Comparison of ENCODE assay signal across 14 mouse cellular contexts in genomic region chr1:82320864-82321263, GRCm38 (mm10). TPM values are rescaled to one million over a fixed set of nuclear protein-coding genes. Genes with fewer than 3 reads are reported as not detected.
DNase-seq lines count a peak whose midpoint lies in the region; ATAC-seq lines count a peak whose summit lies in the region.
"Had no signal": no experiment of that assay in that cellular context is flagged by ENCODE, and none has a peak within 500 bp of the region (broad histone marks: within the 10 kb centered on the region; RNA-seq: fewer than 3 reads in every experiment).

No protein-coding gene starts in this region.

- WGBS in embryonic facial prominence, embryonic 14.5 days = 76% methylated on average over 10 of the region's 10 CpGs
- 72% methylated on average over 10 of the region's 10 CpGs for WGBS in hindbrain, embryonic 10.5 days
- 53% methylated on average over 10 of the region's 10 CpGs for WGBS in midbrain, embryonic 15.5 days
- WGBS in intestine, embryonic 16.5 days = 84% methylated on average over 10 of the region's 10 CpGs

- DNase-seq in embryo, embryonic 10.5 days (ENCODE audit: low spot score) = peak; percentile 10
- no peak for DNase-seq in embryo, embryonic 9.5 days (ENCODE audit: extremely low spot score)
- DNase-seq in embryonic facial prominence, embryonic 14.5 days (ENCODE audit: low spot score) = peak; percentile 16
- DNase-seq in hindbrain, embryonic 10.5 days (ENCODE audit: low spot score) = peak; percentile 6
- DNase-seq in right cerebral cortex, postnatal 14 days = no peak
- DNase-seq in right cerebral cortex, postnatal 36 days (ENCODE audit: low spot score in 2 of 2) = no peak
- DNase-seq: gastrocnemius, postnatal 10 days; heart, postnatal 36 days; thymus, postnatal 36 days had no signal

- H3K4me1 ChIP-seq in embryonic facial prominence, embryonic 14.5 days (ENCODE audit: control insufficient read depth, insufficient read depth, low read length) = peaks cover 3% of the 10 kb centered on the region; the same call in 1 of the 2 replicates
- H3K4me1 ChIP-seq in hindbrain, embryonic 10.5 days (replicated peaks) = peaks cover 58% of the 10 kb centered on the region
- peaks cover 33% of the 10 kb centered on the region for H3K4me1 ChIP-seq in midbrain, embryonic 15.5 days
- H3K4me1 ChIP-seq in intestine, embryonic 16.5 days (ENCODE audit: control insufficient read depth, insufficient read depth, low read length) = peaks cover 5% of the 10 kb centered on the region; the same call in 1 of the 2 replicates

- no peaks in the 10 kb centered on the region for H3K36me3 ChIP-seq in embryonic facial prominence, embryonic 14.5 days (ENCODE audit: control insufficient read depth, insufficient read depth, low read length)
- no peaks in the 10 kb centered on the region for H3K36me3 ChIP-seq in hindbrain, embryonic 10.5 days
- H3K36me3 ChIP-seq in midbrain, embryonic 15.5 days (replicated peaks) = no peaks in the 10 kb centered on the region
- no peaks in the 10 kb centered on the region for H3K36me3 ChIP-seq in intestine, embryonic 16.5 days (ENCODE audit: control insufficient read depth, insufficient read depth, low read length)
- H3K36me3 ChIP-seq: heart, embryonic 10.5 days; kidney, embryonic 15.5 days; limb, embryonic 12.5 days had no signal

- H3K4me2 ChIP-seq in embryonic facial prominence, embryonic 14.5 days (ENCODE audit: low read depth, low read length) = no peak overlapping the region
- peak overlapping the region; percentile 18; the same call in 1 of the 2 replicates for H3K4me2 ChIP-seq in midbrain, embryonic 15.5 days
- H3K4me2 ChIP-seq in intestine, embryonic 16.5 days (ENCODE audit: low read depth, low read length) = no peak overlapping the region
- H3K4me2 ChIP-seq: kidney, embryonic 15.5 days; limb, embryonic 12.5 days had no signal

- no peak overlapping the region for H3K4me3 ChIP-seq in embryonic facial prominence, embryonic 14.5 days (ENCODE audit: low read depth, low read length)
- no peak overlapping the region for H3K4me3 ChIP-seq in hindbrain, embryonic 10.5 days
- H3K4me3 ChIP-seq in midbrain, embryonic 15.5 days = no peak overlapping the region
- H3K4me3 ChIP-seq in intestine, embryonic 16.5 days (ENCODE audit: low read length) = no peak overlapping the region
- H3K4me3 ChIP-seq: heart, embryonic 10.5 days; kidney, embryonic 15.5 days; limb, embryonic 12.5 days had no signal

- ATAC-seq in embryonic facial prominence, embryonic 14.5 days (ENCODE audit: low read depth) = no peak
- ATAC-seq in midbrain, embryonic 15.5 days (replicated peaks) = no peak
- no peak for ATAC-seq in intestine, embryonic 16.5 days

- no peak overlapping the region for H3K27ac ChIP-seq in embryonic facial prominence, embryonic 14.5 days (replicated peaks; ENCODE audit: low read depth, low read length)
- H3K27ac ChIP-seq in hindbrain, embryonic 10.5 days = peak overlapping the region; percentile 78
- peak overlapping the region; percentile 50; the same call in 1 of the 2 replicates for H3K27ac ChIP-seq in midbrain, embryonic 15.5 days
- H3K27ac ChIP-seq in intestine, embryonic 16.5 days (ENCODE audit: low read length) = no peak overlapping the region
- H3K27ac ChIP-seq: heart, embryonic 10.5 days; kidney, embryonic 15.5 days; limb, embryonic 12.5 days had no signal

- H3K9ac ChIP-seq in embryonic facial prominence, embryonic 14.5 days (ENCODE audit: low read depth, low read length) = no peak overlapping the region
- H3K9ac ChIP-seq in midbrain, embryonic 15.5 days = no peak overlapping the region
- H3K9ac ChIP-seq in intestine, embryonic 16.5 days (ENCODE audit: low read depth, low read length) = no peak overlapping the region
- H3K9ac ChIP-seq: kidney, embryonic 15.5 days; limb, embryonic 12.5 days had no signal

- no peaks in the 10 kb centered on the region for H3K27me3 ChIP-seq in embryonic facial prominence, embryonic 14.5 days (replicated peaks; ENCODE audit: control insufficient read depth, insufficient read depth, low read length)
- H3K27me3 ChIP-seq in hindbrain, embryonic 10.5 days (ENCODE audit: insufficient read depth, poor library complexity, severe bottlenecking) = no peaks in the 10 kb centered on the region
- H3K27me3 ChIP-seq in midbrain, embryonic 15.5 days (replicated peaks) = no peaks in the 10 kb centered on the region
- no peaks in the 10 kb centered on the region for H3K27me3 ChIP-seq in intestine, embryonic 16.5 days (replicated peaks; ENCODE audit: control insufficient read depth, insufficient read depth, low read length)
- H3K27me3 ChIP-seq: kidney, embryonic 15.5 days; limb, embryonic 12.5 days had no signal

- no peaks in the 10 kb centered on the region for H3K9me3 ChIP-seq in embryonic facial prominence, embryonic 14.5 days (ENCODE audit: control insufficient read depth, low read length)
- H3K9me3 ChIP-seq in hindbrain, embryonic 10.5 days = no peaks in the 10 kb centered on the region
- H3K9me3 ChIP-seq in midbrain, embryonic 15.5 days = no peaks in the 10 kb centered on the region
- H3K9me3 ChIP-seq in intestine, embryonic 16.5 days (ENCODE audit: control insufficient read depth, low read length) = no peaks in the 10 kb centered on the region
- H3K9me3 ChIP-seq: heart, embryonic 10.5 days; kidney, embryonic 15.5 days; limb, embryonic 12.5 days had no signal

RNA-seq across cellular contexts. Expression of gene Rhbdd1, which starts 4.6 kb away (rescaled TPM):
- polyA plus RNA-seq in embryonic facial prominence, embryonic 14.5 days (2014; fragmentation: Nextera tagmentation; extraction: Ambion mirVana) = 6.7 and 6.8 TPM in 2 replicates
- polyA plus RNA-seq in hindbrain, embryonic 10.5 days (2016; fragmentation: Nextera tagmentation; extraction: Ambion mirVana) = 9.0 and 9.7 TPM in 2 replicates
- polyA plus RNA-seq in midbrain, embryonic 15.5 days (2015; fragmentation: Nextera tagmentation; extraction: Ambion mirVana) = 3.2 and 4.2 TPM in 2 replicates
- polyA plus RNA-seq in intestine, embryonic 16.5 days (2015; fragmentation: Nextera tagmentation; extraction: Ambion mirVana) = 12.7 and 13.0 TPM in 2 replicates

RNA-seq across cellular contexts. Expression of gene Irs1, which starts 29.6 kb away (rescaled TPM):
- polyA plus RNA-seq in embryonic facial prominence, embryonic 14.5 days (2014; fragmentation: Nextera tagmentation; extraction: Ambion mirVana) = 14.8 and 16.1 TPM in 2 replicates
- polyA plus RNA-seq in hindbrain, embryonic 10.5 days (2016; fragmentation: Nextera tagmentation; extraction: Ambion mirVana) = 8.3 and 9.3 TPM in 2 replicates
- polyA plus RNA-seq in midbrain, embryonic 15.5 days (2015; fragmentation: Nextera tagmentation; extraction: Ambion mirVana) = 7.5 and 8.2 TPM in 2 replicates
- polyA plus RNA-seq in intestine, embryonic 16.5 days (2015; fragmentation: Nextera tagmentation; extraction: Ambion mirVana) = 2.1 TPM in 2 replicates

Comparison
In these comparisons a context has a peak if more than half of its experiments do, and no peak if none do; other contexts are left out.
1. DNase-seq: peak in embryo, embryonic 10.5 days (single experiment), embryonic facial prominence, embryonic 14.5 days (single experiment) and hindbrain, embryonic 10.5 days (single experiment); none in embryo, embryonic 9.5 days (single experiment), right cerebral cortex, postnatal 14 days (single experiment) and right cerebral cortex, postnatal 36 days (0 of 2).
2. H3K27ac ChIP-seq: peak in hindbrain, embryonic 10.5 days (single experiment) and midbrain, embryonic 15.5 days (single experiment); none in embryonic facial prominence, embryonic 14.5 days (single experiment) and intestine, embryonic 16.5 days (single experiment).